Mouse (Mus musculus): ENCODE data around the gene S1pr3. TPM values are rescaled to one million over a fixed set of nuclear protein-coding genes. Genes with fewer than 3 reads are reported as not detected.

The S1pr3 gene
- polyA plus RNA-seq, 1 experiment from 2014 or later = 53.7 TPM

DNA sequence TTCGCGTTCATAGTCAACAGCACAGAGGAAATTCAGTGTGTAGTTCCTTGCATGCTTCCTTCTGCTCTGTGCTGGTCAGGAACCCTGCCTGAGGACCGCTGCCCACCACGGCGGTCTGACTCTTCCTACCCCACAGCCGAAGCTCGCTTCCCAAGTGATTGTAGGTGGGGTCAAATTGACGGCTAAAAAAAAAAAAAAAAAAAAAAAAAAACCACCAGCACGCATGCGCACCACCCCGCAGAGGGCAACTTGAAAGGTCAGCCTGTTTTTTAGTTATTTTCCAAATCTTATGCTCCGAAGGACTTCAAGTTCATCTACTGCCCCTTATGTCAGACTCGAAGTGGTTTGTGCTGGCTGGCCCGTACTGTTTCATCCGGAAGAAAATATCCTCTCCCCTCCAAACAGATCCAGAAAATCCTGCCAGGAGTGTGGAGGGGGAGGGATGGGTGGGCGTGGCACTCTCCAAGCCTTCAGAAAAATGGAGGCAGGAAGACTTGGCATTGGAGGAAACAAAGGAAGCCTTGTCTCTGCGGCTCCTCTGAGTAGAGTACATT, 60.3 kb downstream of the S1pr3 start:
- no peaks in the 10 kb centered on the region for H3K27me3 ChIP-seq
- H3K4me2 ChIP-seq = no peak overlapping the region
- H3K4me3 ChIP-seq (replicated peaks) = no peak overlapping the region
- H3K4me1 ChIP-seq = no peaks in the 10 kb centered on the region
- H3K9ac ChIP-seq = no peak overlapping the region
- no peak overlapping the region for H3K27ac ChIP-seq
- H3K9me3 ChIP-seq (replicated peaks) = no peaks in the 10 kb centered on the region
- WGBS = 76% methylated on average over 17 of the region's 17 CpGs
- ATAC-seq (replicated peaks; ENCODE audit: low FRiP score) = no peak
- no peaks in the 10 kb centered on the region for H3K36me3 ChIP-seq

Other genes with a start within 250 kb of the S1pr3 start
- gene Nxnl2, start 237.6 kb upstream of the S1pr3 start, polyA plus RNA-seq (2015; fragmentation: Nextera tagmentation; extraction: Ambion mirVana) = 1.0 and 2.5 TPM in 2 replicates
- gene Shc3, start 160.8 kb downstream of the S1pr3 start, polyA plus RNA-seq (2015; fragmentation: Nextera tagmentation; extraction: Ambion mirVana) = 0.18 TPM in 2 replicates
- gene Cks2, start 236.6 kb downstream of the S1pr3 start, polyA plus RNA-seq (2015; fragmentation: Nextera tagmentation; extraction: Ambion mirVana) = 370 and 419 TPM in 2 replicates
- gene Secisbp2, start 243.1 kb downstream of the S1pr3 start, polyA plus RNA-seq (2015; fragmentation: Nextera tagmentation; extraction: Ambion mirVana) = 26.6 and 31.9 TPM in 2 replicates